Mouse (Mus musculus) myocyte (in vitro differentiated cells): ENCODE results near the gene Defb5.

ENCODE experiments used
- CEBPB ChIP-seq: IDR thresholded peaks from 2 replicates; pipeline ENCODE4 v1.6.1; 2011; ENCODE audit warnings: mild to moderate bottlenecking, moderate library complexity; ENCODE audit not compliant: poor library complexity, insufficient read depth, severe bottlenecking
- E2F4 ChIP-seq: IDR thresholded peaks from one replicate; pipeline ENCODE4 v1.6.1; 2011; ENCODE audit warnings: mild to moderate bottlenecking, control low read depth, moderate library complexity; ENCODE audit not compliant: insufficient read depth
- MYOD1 ChIP-seq, 3 experiments: IDR thresholded peaks; one replicate each; pipeline ENCODE4 v1.6.1; 2011; ENCODE audit warnings: control low read depth in 2 of 3, low read depth in 2 of 3, mild to moderate bottlenecking in 2 of 3, moderate library complexity in 1 of 3; ENCODE audit not compliant: insufficient read length in 2 of 3, control insufficient read depth in 1 of 3
- MYOG ChIP-seq, 3 experiments: IDR thresholded peaks; one replicate each; pipeline ENCODE4 v1.6.1; 2011; ENCODE audit warnings: control low read depth in 2 of 3, low read depth in 2 of 3, mild to moderate bottlenecking in 2 of 3; ENCODE audit not compliant: insufficient read length in 2 of 3, control insufficient read depth in 1 of 3, insufficient read depth in 1 of 3
- POLR2A ChIP-seq: IDR thresholded peaks from one replicate; pipeline ENCODE4 v1.6.1; 2011; ENCODE audit warnings: low read depth, mild to moderate bottlenecking, control low read depth, moderate library complexity; ENCODE audit not compliant: insufficient read length
- REST ChIP-seq: IDR thresholded peaks from one replicate; pipeline ENCODE4 v1.6.1; 2011; ENCODE audit warnings: mild to moderate bottlenecking, control low read depth, moderate library complexity; ENCODE audit not compliant: insufficient read depth, insufficient read length
- SRF ChIP-seq: IDR thresholded peaks from one replicate; pipeline ENCODE4 v1.6.1; 2011; ENCODE audit warnings: low read depth; ENCODE audit not compliant: control insufficient read depth, insufficient read length
- TCF12 ChIP-seq: IDR thresholded peaks from one replicate; pipeline ENCODE4 v1.6.1; 2011; ENCODE audit warnings: mild to moderate bottlenecking, control low read depth; ENCODE audit not compliant: poor library complexity, insufficient read depth, severe bottlenecking
- TCF3 ChIP-seq: IDR thresholded peaks from one replicate; pipeline ENCODE4 v1.6.1; 2011; ENCODE audit warnings: low read depth, control low read depth; ENCODE audit not compliant: insufficient read length
- USF1 ChIP-seq: IDR thresholded peaks from one replicate; pipeline ENCODE4 v1.6.1; 2011; ENCODE audit warnings: low read depth, mild to moderate bottlenecking, control low read depth, moderate library complexity

- no peak for TF ChIP-seq USF1
- no peak for TF ChIP-seq POLR2A
- TF ChIP-seq MYOD1 (IDR thresholded peaks at IDR 0.05; ENCODE audit: control insufficient read depth in 1 of 3, insufficient read length in 2 of 3, low read depth in 2 of 3) = no peak
- no peak for TF ChIP-seq E2F4
- TF ChIP-seq SRF = no peak
- no peak for TF ChIP-seq REST
- TF ChIP-seq CEBPB = no peak
- no peak for TF ChIP-seq MYOG (IDR thresholded peaks at IDR 0.05; ENCODE audit: control insufficient read depth in 1 of 3, insufficient read depth in 1 of 3, insufficient read length in 2 of 3, low read depth in 2 of 3)
- no peak for TF ChIP-seq TCF12
- no peak for TF ChIP-seq TCF3
Measured at GRCm38 (mm10) chr8:19247280-19247679, at the start of gene Defb5.
